Comparison of ENCODE assay signal across 9 mouse cellular contexts in the genomic region with DNA sequence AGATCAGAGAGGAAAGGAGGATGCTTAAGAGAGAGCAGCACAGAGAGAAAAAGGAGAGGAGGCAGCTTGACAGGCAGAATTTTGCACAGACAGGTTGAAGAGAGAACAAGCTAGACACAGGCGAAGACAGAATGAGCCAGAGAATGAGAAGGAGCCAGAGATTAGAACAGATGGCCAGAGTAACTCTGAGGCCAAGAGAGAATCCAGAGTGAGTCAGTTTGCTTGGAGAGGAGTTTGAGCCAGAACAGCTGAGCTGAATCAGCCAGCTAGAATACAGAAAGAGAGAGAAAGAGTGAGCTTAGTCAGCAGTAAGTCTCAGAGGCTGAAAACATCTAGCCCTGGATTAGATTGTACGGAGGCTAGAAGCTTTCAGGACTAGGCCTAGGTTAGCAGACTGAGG. TPM values are rescaled to one million over a fixed set of nuclear protein-coding genes. Genes with fewer than 3 reads are reported as not detected.
A peak's percentile ranks its signal among the peaks of the same experiment; 100 is the strongest.
DNase-seq lines count a peak whose midpoint lies in the region; ATAC-seq lines count a peak whose summit lies in the region.
"Had no signal": no experiment of that assay in that cellular context is flagged by ENCODE, and none has a peak within 500 bp of the region (broad histone marks: within the 10 kb centered on the region; RNA-seq: fewer than 3 reads in every experiment).

No protein-coding gene starts in this region.

- no peaks in the 10 kb centered on the region for H3K27me3 ChIP-seq in forebrain, embryonic 16.5 days (replicated peaks; ENCODE audit: control insufficient read depth, insufficient read depth, low read length)
- no peaks in the 10 kb centered on the region for H3K27me3 ChIP-seq in forebrain, embryonic 13.5 days

- peak; percentile 67 for DNase-seq in layer of hippocampus, adult 11-12 months (ENCODE audit: low spot score)
- no peak for DNase-seq in layer of hippocampus, postnatal 25 days (ENCODE audit: extremely low spot score in 1 of 2, low spot score in 1 of 2)
- peak; percentile 95 for DNase-seq in brain, adult 2 months (ENCODE audit: low read depth, low spot score)
- peak; percentile 36 to 90 for DNase-seq in layer of hippocampus, postnatal 14 days (ENCODE audit: low spot score in 2 of 2)
- no peak for DNase-seq in thymus, postnatal 14 days
- no peak for DNase-seq in c-Kit-positive CD71-positive TER-119-positive erythroid progenitor cells, embryonic 14.5 days (ENCODE audit: low spot score)
- DNase-seq: kidney, postnatal 25 days had no signal

- 68% methylated on average over 2 of the region's 2 CpGs for WGBS in forebrain, embryonic 16.5 days
- 84% methylated on average over 2 of the region's 2 CpGs for WGBS in forebrain, embryonic 13.5 days

- ATAC-seq in forebrain, embryonic 16.5 days, result peak; percentile 84
- ATAC-seq in forebrain, embryonic 13.5 days, result no peak

- no peaks in the 10 kb centered on the region for H3K36me3 ChIP-seq in forebrain, embryonic 16.5 days (ENCODE audit: control insufficient read depth, insufficient read depth)
- H3K36me3 ChIP-seq in forebrain, embryonic 13.5 days (ENCODE audit: poor library complexity, severe bottlenecking), result no peaks in the 10 kb centered on the region

- H3K27ac ChIP-seq in forebrain, embryonic 16.5 days (ENCODE audit: low read length), result no peak overlapping the region
- no peak overlapping the region for H3K27ac ChIP-seq in forebrain, embryonic 13.5 days

- H3K4me3 ChIP-seq in forebrain, embryonic 16.5 days (replicated peaks; ENCODE audit: low read length), result no peak overlapping the region
- no peak overlapping the region for H3K4me3 ChIP-seq in forebrain, embryonic 13.5 days

- no peak overlapping the region for H3K4me2 ChIP-seq in forebrain, embryonic 16.5 days (ENCODE audit: low read length)
- no peak overlapping the region for H3K4me2 ChIP-seq in forebrain, embryonic 13.5 days

- no peaks in the 10 kb centered on the region for H3K4me1 ChIP-seq in forebrain, embryonic 16.5 days (replicated peaks; ENCODE audit: control insufficient read depth, insufficient read depth, low read length)
- no peaks in the 10 kb centered on the region for H3K4me1 ChIP-seq in forebrain, embryonic 13.5 days

- H3K9ac ChIP-seq in forebrain, embryonic 16.5 days (replicated peaks; ENCODE audit: low read depth, low read length), result no peak overlapping the region
- no peak overlapping the region for H3K9ac ChIP-seq in forebrain, embryonic 13.5 days

- no peaks in the 10 kb centered on the region for H3K9me3 ChIP-seq in forebrain, embryonic 16.5 days (ENCODE audit: control insufficient read depth, low read length)
- H3K9me3 ChIP-seq in forebrain, embryonic 13.5 days (replicated peaks), result no peaks in the 10 kb centered on the region

RNA-seq across cellular contexts. Expression of a gene that starts 12.5 kb away (rescaled TPM):
- polyA plus RNA-seq in forebrain, embryonic 16.5 days (2015; fragmentation: Nextera tagmentation; extraction: Ambion mirVana), result 56.1 and 60.5 TPM in 2 replicates
- polyA plus RNA-seq in forebrain, embryonic 13.5 days (2015; fragmentation: Nextera tagmentation; extraction: Ambion mirVana), result 30.1 and 35.7 TPM in 2 replicates
- total RNA-seq in layer of hippocampus, postnatal 25 days (2021), result 100 to 1,000 TPM; 351 to 374 TPM
- total RNA-seq in layer of hippocampus, postnatal 14 days (2021), result 100 to 1,000 TPM; 347 to 349 TPM

RNA-seq across cellular contexts. Expression of a gene that starts 12.5 kb away (rescaled TPM):
- 168 and 177 TPM in 2 replicates for polyA plus RNA-seq in forebrain, embryonic 16.5 days (2015; fragmentation: Nextera tagmentation; extraction: Ambion mirVana)
- polyA plus RNA-seq in forebrain, embryonic 13.5 days (2015; fragmentation: Nextera tagmentation; extraction: Ambion mirVana), result 156 and 179 TPM in 2 replicates
- total RNA-seq in layer of hippocampus, postnatal 25 days (2021), result 100 to 1,000 TPM in 1 of 2 experiments, 10 to 100 TPM in 1; 99.1 to 103 TPM
- 10 to 100 TPM; 85.8 to 92.9 TPM for total RNA-seq in layer of hippocampus, postnatal 14 days (2021)

Comparison
In these comparisons a context has a peak if more than half of its experiments do, and no peak if none do; other contexts are left out.
1. DNase-seq: peak in layer of hippocampus, adult 11-12 months (single experiment), brain, adult 2 months (single experiment) and layer of hippocampus, postnatal 14 days (2 of 2); none in layer of hippocampus, postnatal 25 days (0 of 2), thymus, postnatal 14 days (single experiment) and c-Kit-positive CD71-positive TER-119-positive erythroid progenitor cells, embryonic 14.5 days (single experiment).